ENCODE assay signal across 9 mouse cellular contexts in genomic region chr11:4440978-4441377, GRCm38 (mm10). TPM values are rescaled to one million over a fixed set of nuclear protein-coding genes. Genes with fewer than 3 reads are reported as not detected.
DNase-seq lines count a peak whose midpoint lies in the region; ATAC-seq lines count a peak whose summit lies in the region.
"Had no signal": no experiment of that assay in that cellular context is flagged by ENCODE, and none has a peak within 500 bp of the region (broad histone marks: within the 10 kb centered on the region; RNA-seq: fewer than 3 reads in every experiment).

Gene Hormad2 (minus strand): TSS chr11:4441105.

- no peak for DNase-seq in heart, adult 8-10 months (ENCODE audit: low spot score)
- peak; percentile 75 for DNase-seq in WW6 (ENCODE audit: low read depth, low spot score)
- DNase-seq in kidney, postnatal 14 days, result peak; percentile 19
- no peak for DNase-seq in natural killer cell, adult 2 months (ENCODE audit: low spot score in 2 of 2)
- DNase-seq in left cerebral cortex, postnatal 14 days (ENCODE audit: low spot score in 2 of 2), result no peak

- H3K4me1 ChIP-seq in heart, embryonic 14.5 days (ENCODE audit: control insufficient read depth in 2 of 2, insufficient read depth in 2 of 2, low read length in 2 of 2), result no peaks in the 10 kb centered on the region; a peak in 1 of 4 replicates
- 0 out of 2 replicates have a peak, but pooled peaks cover 3% of the 10 kb centered on the region for H3K4me1 ChIP-seq in stomach, embryonic 15.5 days
- no peaks in the 10 kb centered on the region for H3K4me1 ChIP-seq in hindbrain, embryonic 13.5 days (replicated peaks)

- WGBS in heart, embryonic 14.5 days, result 33% methylated on average over 19 of the region's 19 CpGs
- 53% methylated on average over 19 of the region's 19 CpGs for WGBS in stomach, embryonic 15.5 days
- 55% methylated on average over 19 of the region's 19 CpGs for WGBS in hindbrain, embryonic 13.5 days

- H3K4me3 ChIP-seq in heart, embryonic 14.5 days (ENCODE audit: control insufficient read depth in 1 of 2, insufficient read depth in 1 of 2, low read depth in 1 of 2, low read length in 2 of 2), result no peak within 1 kb of the TSS
- H3K4me3 ChIP-seq in stomach, embryonic 15.5 days (replicated peaks), result no peak within 1 kb of the TSS
- H3K4me3 ChIP-seq in hindbrain, embryonic 13.5 days, result no peak within 1 kb of the TSS

- intact Hi-C loops in left cerebral cortex, postnatal 14 days (cut with DNase I), result no loop called here

- no peak within 1 kb of the TSS for H3K9ac ChIP-seq in heart, embryonic 14.5 days (ENCODE audit: low read length)
- H3K9ac ChIP-seq in stomach, embryonic 15.5 days, result no peak within 1 kb of the TSS
- H3K9ac ChIP-seq in hindbrain, embryonic 13.5 days, result no peak within 1 kb of the TSS

- H3K9me3 ChIP-seq in heart, embryonic 14.5 days (ENCODE audit: control insufficient read depth, low read length), result no peaks in the 10 kb centered on the region
- H3K9me3 ChIP-seq in stomach, embryonic 15.5 days, result no peaks in the 10 kb centered on the region
- H3K9me3 ChIP-seq in hindbrain, embryonic 13.5 days, result no peaks in the 10 kb centered on the region

- no peaks in the 10 kb centered on the region for H3K36me3 ChIP-seq in heart, embryonic 14.5 days (ENCODE audit: control insufficient read depth, insufficient read depth, low read length)
- H3K36me3 ChIP-seq in stomach, embryonic 15.5 days, result no peaks in the 10 kb centered on the region
- no peaks in the 10 kb centered on the region for H3K36me3 ChIP-seq in hindbrain, embryonic 13.5 days

- ATAC-seq in heart, embryonic 14.5 days (ENCODE audit: insufficient number of reproducible peaks, insufficient read depth, low FRiP score, low read depth), result no peak
- no peak for ATAC-seq in stomach, embryonic 15.5 days (ENCODE audit: insufficient read depth, low FRiP score, low read depth)
- no peak for ATAC-seq in hindbrain, embryonic 13.5 days (ENCODE audit: low FRiP score)
- ATAC-seq: Patski had no signal

- H3K27me3 ChIP-seq in heart, embryonic 14.5 days (ENCODE audit: control insufficient read depth, insufficient read depth, low read length), result no peaks in the 10 kb centered on the region
- no peaks in the 10 kb centered on the region for H3K27me3 ChIP-seq in stomach, embryonic 15.5 days (replicated peaks)
- H3K27me3 ChIP-seq in hindbrain, embryonic 13.5 days, result no peaks in the 10 kb centered on the region
- H3K27me3 ChIP-seq: Patski had no signal

- H3K27ac ChIP-seq in heart, embryonic 14.5 days (replicated peaks in 1 of 2; ENCODE audit: control insufficient read depth in 1 of 2, insufficient read depth in 1 of 2, low read depth in 2 of 2, low read length in 2 of 2), result no peak within 1 kb of the TSS
- no peak within 1 kb of the TSS for H3K27ac ChIP-seq in stomach, embryonic 15.5 days
- H3K27ac ChIP-seq in hindbrain, embryonic 13.5 days, result no peak within 1 kb of the TSS

- H3K4me2 ChIP-seq in heart, embryonic 14.5 days (ENCODE audit: low read length), result peak within 1 kb of the TSS; percentile 30
- H3K4me2 ChIP-seq in stomach, embryonic 15.5 days, result 0 out of 2 replicates have a peak within 1 kb of the TSS, but pooled peaks have one; percentile 5
- H3K4me2 ChIP-seq in hindbrain, embryonic 13.5 days, result no peak within 1 kb of the TSS

RNA-seq across cellular contexts. Expression of gene Hormad2, which starts in this region (rescaled TPM):
- polyA plus RNA-seq in heart, embryonic 14.5 days (2014; fragmentation: Nextera tagmentation; extraction: Ambion mirVana), result 0.38 TPM in 1 of 2 replicates, not detected in the other
- total RNA-seq in heart, adult 8-10 months (2022), result not detected
- 0.17 and 0.44 TPM in 2 replicates for polyA plus RNA-seq in stomach, embryonic 15.5 days (2015; fragmentation: Nextera tagmentation; extraction: Ambion mirVana)
- not detected for total RNA-seq in left cerebral cortex, postnatal 14 days (2021)
- polyA plus RNA-seq in hindbrain, embryonic 13.5 days (2015; fragmentation: Nextera tagmentation; extraction: Ambion mirVana), result not detected in 2 replicates
- polyA plus RNA-seq: Patski had no signal

Comparison
In these comparisons a context has a peak if more than half of its experiments do, and no peak if none do; other contexts are left out.
1. DNase-seq: peak in WW6 (single experiment) and kidney, postnatal 14 days (single experiment); none in heart, adult 8-10 months (single experiment), natural killer cell, adult 2 months (0 of 2) and left cerebral cortex, postnatal 14 days (0 of 2).